Mouse (Mus musculus) liver (tissue): Measurements from ENCODE around the gene Etl4.

Experiments
- DNase-seq: peaks from one replicate; pipeline ENCODE4 v3.0.0-alpha.2; 2020; ENCODE audit warnings: mixed read lengths

Gene Etl4

GRCm38 (mm10) chr2:19909171-19909899, at the start of gene Etl4:
TSS of gene Etl4 (plus strand) at chr2:19909780.
- peak; percentile 37 for DNase-seq

DNA sequence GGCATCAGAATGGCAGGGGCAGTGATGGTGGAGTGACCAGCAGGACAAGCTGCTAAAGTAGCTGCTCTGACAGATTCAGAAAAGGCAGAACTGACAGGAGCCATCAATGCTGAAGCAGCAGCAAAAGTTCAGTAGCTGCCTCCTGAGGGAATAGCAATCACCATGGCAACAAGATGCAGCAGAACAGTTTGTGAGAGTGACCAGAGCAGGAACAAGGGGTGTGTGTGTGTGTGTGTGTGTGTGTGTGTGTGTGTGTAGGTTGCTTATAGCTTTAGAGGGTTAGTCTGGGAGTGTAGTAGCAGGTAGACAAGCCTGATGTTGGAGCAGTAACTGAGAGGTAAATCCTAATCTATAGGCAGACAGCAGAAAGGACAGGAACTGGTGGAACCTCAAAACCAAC, 40.4 kb upstream of the Etl4 start:
- no peak for DNase-seq

GRCm38 (mm10) chr2:19871881-19872280, 37.7 kb upstream of the Etl4 start:
- DNase-seq, result no peak

DNA sequence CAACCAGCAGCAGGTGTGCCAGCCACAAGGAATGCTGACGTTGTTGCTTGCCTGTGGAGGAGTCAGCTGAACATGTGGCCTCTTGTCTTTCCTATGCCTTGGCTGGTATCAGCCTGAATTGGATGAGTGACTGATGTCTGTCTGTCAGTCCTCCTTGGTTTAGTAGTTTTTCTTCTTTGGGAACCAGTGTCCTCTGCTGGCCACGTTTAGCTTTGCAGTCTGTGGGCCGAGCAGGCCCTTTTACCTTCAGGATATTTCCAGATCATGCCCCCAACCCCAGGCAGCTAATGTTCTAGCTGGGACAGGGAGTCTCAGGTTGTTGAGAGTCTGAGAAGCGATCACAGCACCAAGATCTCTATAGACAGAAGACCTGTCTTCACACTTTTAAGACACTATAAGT, 18.7 kb upstream of the Etl4 start:
- no peak for DNase-seq

- no peak for DNase-seq
Measured at GRCm38 (mm10) chr2:19909900-19910780, 560 bp downstream of the Etl4 start.

DNA sequence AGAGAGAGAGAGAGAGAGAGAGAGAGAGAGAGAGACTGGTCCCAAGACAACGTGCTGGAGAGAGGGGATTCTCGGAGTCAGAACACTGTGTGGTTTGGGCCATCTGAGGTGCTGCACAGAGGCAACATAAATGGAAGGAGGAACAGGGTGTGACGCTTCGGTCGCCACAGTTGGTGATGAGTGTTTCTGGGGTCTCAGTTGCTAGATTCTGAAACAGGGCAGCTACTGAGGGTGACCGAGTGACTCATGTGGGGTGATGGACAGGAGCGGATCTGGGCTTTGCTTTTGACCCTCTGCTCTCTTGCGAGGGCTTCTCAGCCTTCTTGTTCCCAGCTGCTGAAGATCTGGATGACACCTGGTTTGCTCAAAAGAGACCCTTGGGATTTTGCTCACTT, 1.2 kb downstream of the Etl4 start:
- no peak for DNase-seq

DNA sequence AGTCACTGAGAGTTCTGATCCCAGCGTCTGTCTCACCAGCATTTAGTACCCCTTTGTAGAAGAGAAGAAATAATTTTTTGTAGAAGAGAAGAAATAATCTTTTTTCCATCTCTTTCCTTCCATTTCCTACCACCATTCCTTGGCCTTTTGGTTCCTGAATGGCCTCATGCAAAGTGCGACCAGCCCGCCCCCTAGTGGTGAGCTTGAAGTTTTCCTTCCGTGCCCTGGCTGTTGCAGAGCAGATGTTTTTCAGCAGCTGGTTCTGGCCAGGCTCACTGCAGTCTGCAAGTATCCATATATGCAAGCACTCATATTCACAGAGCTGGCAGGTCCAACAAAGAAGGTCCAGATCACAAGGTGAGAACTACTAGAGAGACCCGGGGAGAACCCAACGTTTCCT, 9.6 kb downstream of the Etl4 start:
- DNase-seq, result peak; percentile 58

DNA sequence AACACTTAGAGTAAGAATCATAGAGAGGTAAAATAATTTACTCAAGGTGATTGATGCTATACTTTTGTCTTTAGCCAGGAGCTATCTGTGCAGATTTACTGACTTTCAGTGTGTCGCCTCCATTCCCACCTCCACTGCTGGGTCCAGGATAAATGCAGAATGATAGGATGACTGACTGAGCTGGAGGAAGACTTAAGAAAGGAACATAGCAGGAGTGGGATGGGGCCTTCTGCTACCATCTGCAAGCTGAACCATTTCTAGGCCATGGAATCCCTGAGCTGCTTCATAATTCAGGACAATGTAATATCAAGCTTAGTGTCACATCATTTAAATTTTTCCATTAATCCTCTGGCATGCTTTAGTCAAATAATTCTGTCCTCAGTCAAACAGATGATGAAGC, 20.4 kb downstream of the Etl4 start:
- no peak for DNase-seq

DNA sequence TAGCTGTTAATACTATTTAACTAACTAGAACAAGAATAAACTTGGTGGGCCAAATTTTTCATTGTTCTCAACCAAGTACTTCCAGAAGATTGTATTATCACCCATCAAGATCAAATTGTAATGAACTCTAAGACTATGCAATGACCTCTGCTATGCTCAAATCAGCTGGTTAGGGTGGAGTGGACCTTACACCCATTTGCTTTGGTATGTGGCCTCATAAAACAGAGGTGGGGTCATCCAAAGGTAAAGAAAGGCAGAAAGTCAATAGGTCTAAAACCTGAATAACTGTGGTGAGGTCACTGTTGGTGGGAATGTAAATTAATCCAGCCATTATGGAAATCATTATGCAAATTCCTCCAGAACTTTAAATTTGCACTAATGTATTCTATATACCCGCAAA, 24.3 kb downstream of the Etl4 start:
- no peak for DNase-seq

DNA sequence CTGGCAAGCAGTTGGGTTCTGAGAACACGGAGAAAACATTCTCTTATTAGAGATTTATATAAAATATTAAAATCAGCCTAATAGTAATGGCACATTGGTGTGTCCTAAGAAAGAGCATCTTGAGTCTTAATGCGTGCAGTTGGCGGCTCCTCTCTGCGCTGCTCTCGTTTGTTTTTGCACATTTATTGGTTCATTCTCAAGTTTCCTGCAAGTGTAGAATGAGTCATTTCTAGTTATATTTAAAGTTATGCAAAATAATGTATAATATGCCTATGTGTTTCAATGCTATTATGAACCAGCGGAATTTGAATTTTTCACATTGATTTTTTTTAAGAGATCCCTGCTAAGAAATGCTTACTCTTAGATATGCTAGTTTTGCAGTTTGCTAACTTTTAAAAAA, 35.6 kb downstream of the Etl4 start:
- no peak for DNase-seq

- no peak for DNase-seq
Measured at GRCm38 (mm10) chr2:19953028-19953427, 43.4 kb downstream of the Etl4 start.

DNA sequence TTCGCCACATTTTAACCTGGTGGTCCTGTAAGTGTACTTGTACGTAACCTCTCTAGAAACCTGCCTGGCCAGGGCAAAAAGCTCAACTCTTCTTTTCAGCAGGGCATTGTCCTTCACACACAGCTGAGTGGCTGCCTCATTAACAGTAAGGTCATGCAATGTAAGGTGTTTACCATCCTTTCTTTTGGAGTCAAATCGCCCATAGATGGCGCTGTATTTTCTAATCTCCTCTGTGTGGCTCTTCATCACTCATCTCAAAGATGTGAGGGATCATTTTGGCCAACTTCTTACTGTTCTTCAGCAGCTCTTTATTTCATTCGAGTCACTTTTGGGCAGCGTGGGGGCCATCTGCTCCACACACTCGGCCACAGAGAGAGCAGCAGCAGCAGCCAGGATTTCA, 56.9 kb downstream of the Etl4 start:
- no peak for DNase-seq

GRCm38 (mm10) chr2:20037671-20038070, 128.1 kb downstream of the Etl4 start:
- no peak for DNase-seq

DNA sequence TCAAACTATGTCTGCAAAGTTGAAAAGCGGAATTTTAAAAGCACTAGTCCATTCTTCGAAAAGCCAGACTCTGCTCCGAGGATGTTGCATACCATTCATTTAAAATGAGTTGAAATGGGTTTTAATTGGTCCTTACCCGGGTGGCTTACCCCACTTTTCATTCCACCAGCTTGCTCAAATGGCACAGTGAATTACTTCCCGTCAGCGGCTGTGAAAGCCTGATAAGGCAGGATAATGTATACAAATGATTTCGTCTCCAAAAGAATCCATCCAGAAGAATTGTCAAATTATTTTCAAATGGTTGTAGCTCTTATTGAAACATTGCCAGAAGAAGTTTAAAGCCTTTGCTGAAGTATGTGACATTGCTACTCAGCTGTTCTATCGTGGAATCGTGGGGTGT, 162.8 kb downstream of the Etl4 start:
- DNase-seq, result no peak

- no peak for DNase-seq
Measured at GRCm38 (mm10) chr2:20076118-20076796, 166.7 kb downstream of the Etl4 start.

DNA sequence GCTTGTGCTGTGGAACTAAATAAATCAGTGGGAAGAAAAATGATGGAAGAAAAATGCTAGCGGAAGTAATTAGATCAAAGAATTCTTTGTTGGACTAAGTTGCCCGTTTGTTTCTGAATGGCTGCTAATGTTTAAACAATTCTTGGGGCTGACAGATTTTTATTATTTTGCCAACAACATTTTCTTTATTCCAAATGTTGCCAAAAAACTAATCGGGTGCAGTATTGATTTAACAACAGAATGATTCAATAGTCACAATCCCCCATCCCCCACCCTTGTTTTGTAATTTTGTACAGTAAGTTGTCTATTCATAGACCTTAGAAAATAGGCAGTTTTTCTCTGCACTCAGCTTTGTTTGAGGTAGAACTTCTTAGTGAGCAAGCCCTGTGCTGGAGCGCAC, 175.2 kb downstream of the Etl4 start:
- DNase-seq, result no peak

- no peak for DNase-seq
Measured at GRCm38 (mm10) chr2:20105456-20105855, 195.9 kb downstream of the Etl4 start.

DNA sequence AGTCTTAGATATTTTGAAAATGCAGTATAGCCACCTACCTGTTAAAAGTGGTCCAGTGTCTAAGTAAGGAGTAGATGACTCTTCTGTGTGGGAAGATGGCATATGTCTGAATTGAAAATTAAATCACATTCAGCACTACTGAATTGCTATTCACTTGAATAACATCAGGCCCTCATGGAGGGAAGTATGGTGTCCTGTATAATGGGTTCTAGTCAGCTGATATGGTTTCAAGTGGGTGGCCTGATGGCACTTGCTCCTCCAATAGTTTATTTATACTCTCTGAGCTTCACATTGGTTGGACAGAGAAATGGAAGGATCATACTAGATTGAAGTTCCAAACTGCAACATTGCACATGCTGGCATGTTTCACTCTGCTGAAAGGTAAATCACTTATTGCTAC, 202.1 kb downstream of the Etl4 start:
- no peak for DNase-seq

GRCm38 (mm10) chr2:20125914-20126313, 216.3 kb downstream of the Etl4 start:
- no peak for DNase-seq

GRCm38 (mm10) chr2:20131792-20132191, 222.2 kb downstream of the Etl4 start:
- no peak for DNase-seq

- DNase-seq, result no peak
Measured at GRCm38 (mm10) chr2:20138426-20138825, 228.8 kb downstream of the Etl4 start.

DNA sequence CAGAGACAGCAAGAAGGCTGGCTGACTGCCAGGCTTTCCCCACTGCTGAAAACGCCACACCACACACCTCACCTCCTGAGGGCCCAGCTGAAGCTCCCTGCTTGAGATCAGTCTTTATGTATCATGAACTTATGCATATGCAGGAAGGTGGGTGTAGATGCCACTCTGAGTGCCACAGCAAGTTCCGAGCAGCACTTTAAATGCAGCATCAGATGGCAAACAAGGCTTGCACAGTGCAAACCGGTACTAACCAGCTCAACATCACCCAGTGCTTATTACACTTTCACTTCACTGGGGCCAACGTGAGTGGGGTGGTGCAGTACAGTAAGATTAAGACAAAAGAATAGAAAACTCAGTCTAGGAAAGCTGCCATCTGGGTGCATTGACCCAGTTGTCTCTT, 235.8 kb downstream of the Etl4 start:
- no peak for DNase-seq

GRCm38 (mm10) chr2:20167073-20167472, 257.5 kb downstream of the Etl4 start:
- no peak for DNase-seq

DNA sequence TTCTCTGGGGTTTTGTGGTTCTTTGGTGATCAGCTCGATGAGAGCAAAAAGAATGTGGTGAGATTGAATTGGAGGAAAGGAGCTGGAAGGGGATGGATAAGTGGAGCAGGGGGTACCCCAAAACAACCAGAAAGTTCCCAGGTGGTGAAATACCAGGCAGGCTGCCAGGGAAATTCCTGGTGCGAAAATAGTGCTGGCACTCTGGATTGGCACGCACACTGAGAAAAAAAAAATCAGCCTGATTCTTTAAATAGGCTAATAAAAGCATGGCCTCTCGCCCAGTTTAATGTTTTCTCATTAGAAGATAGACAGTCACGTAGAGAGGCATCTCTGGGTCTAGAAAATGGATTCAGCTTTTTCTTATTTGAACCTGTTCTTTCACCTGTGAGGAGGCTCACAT, 258.0 kb downstream of the Etl4 start:
- DNase-seq, result no peak
